Mouse (Mus musculus) embryonic fibroblast, embryonic 13.5 days (primary cell): ENCODE measurements at regions not wholly inside any gene's neighbourhood (a gene's known extent, or its start where the extent isn't known, plus 50 kb on each side); places are given as distances from the start of the nearest gene placed in this dataset.

Source experiments
- H3K27ac ChIP-seq: 2 replicates; pipeline ENCODE4 v1.5.1; 2012; ENCODE audit warnings: low read length, control low read depth, inconsistent platforms; ENCODE audit not compliant: insufficient read depth
- H3K4me1 ChIP-seq: 2 replicates; pipeline ENCODE4 v1.6.1; 2011; ENCODE audit warnings: low read length; ENCODE audit not compliant: control insufficient read depth, insufficient read depth
- H3K4me3 ChIP-seq: 2 replicates; pipeline ENCODE4 v1.5.1; 2011; ENCODE audit warnings: mild to moderate bottlenecking, control low read depth, low read length; ENCODE audit not compliant: insufficient read depth
- CTCF ChIP-seq: IDR thresholded peaks from 2 replicates; pipeline ENCODE4 v1.5.1; 2011; ENCODE audit warnings: mild to moderate bottlenecking, control low read depth, low read length, moderate library complexity, borderline replicate concordance; ENCODE audit not compliant: insufficient read depth
- POLR2A ChIP-seq: IDR thresholded peaks from 2 replicates; pipeline ENCODE4 v1.6.1; 2011; ENCODE audit warnings: low read depth, mild to moderate bottlenecking, control low read depth, low read length, moderate library complexity

DNA sequence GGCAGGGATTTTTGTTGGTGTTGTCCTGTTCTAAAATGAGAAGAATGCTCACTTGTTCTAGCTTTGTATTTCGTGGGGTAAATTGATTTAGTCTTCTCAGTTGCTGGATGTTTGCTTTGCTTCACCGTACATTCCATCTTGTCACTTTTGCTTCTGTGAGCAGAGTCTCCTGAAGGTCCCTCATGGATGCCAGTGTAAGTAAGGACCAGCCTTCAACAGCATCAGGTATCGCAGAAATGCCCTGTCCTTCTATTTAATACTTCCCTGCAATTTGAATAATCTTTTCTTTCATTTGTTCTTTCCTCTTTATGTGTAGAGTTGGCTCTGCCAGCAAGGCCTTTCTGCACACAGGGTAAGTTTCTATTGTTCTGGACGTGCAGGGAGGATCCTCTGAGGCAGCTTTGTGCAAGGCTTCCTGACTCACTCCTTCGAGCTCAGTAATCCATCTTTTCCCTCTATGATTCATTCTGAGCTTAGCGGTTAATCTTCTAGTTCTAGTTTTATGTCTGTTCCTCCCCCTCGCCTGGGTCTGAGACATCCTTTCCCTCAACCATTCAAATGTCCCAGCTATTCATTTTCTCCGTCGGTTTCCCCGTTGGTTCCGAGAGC lies 55.7 kb upstream of the Gm5148 start:
- Histone ChIP-seq H3K4me3 (no peak overlapping the region), H3K27ac (peak overlapping the region; percentile 93), H3K4me1 (peaks cover 6% of the 10 kb centered on the region)
- TF ChIP-seq CTCF: no peak
- no peak for TF ChIP-seq POLR2A

DNA sequence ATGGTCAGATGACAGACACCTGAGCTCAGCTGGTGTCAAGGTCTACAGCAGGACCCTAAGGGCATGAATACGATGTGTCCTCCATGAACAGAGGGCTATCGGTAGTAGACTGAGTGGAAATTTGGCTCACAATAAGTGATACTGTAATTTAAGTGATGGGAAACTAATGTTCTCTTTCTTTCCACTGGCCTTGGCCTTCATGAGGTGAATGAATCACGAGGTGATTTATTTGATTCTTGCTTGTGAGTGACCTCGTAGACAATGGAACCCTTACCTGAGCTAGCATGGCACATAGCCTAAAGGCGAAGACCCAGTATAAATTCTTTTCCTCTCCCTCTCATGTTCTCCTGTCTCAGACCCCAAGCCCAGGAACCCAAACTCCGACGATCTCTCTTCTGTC lies 54.1 kb upstream of the Gm5148 start:
- Histone ChIP-seq H3K4me1 (peaks cover 6% of the 10 kb centered on the region), H3K4me3 (no peak overlapping the region), H3K27ac (no peak overlapping the region)
- TF ChIP-seq CTCF (no peak), POLR2A (no peak)

DNA sequence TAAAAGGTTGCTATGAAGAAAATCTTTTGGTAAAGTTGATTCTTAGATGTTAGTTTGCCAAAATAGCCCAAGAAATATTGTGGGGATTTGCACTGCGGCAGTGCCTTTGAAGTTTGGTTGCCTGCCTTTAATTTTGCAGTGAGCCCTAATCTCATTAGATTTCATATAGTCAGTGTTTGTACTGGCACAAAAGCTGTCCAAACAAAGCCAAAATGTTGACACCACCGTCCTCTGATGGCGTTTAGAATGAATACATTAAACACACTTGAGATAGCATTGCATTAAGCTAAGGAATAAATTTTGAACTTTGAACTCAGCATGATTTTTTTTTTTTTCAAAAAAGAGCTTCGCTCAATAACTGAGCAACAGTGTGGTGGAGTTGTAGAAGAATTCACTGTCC lies 51.9 kb upstream of the Gm5148 start:
- TF ChIP-seq CTCF: no peak
- no peak for TF ChIP-seq POLR2A
- H3K4me3 ChIP-seq: no peak overlapping the region
- peaks cover 6% of the 10 kb centered on the region for H3K4me1 ChIP-seq
- H3K27ac ChIP-seq: no peak overlapping the region
